Mouse (Mus musculus): ENCODE measurements around the gene Erbb2.

DNA sequence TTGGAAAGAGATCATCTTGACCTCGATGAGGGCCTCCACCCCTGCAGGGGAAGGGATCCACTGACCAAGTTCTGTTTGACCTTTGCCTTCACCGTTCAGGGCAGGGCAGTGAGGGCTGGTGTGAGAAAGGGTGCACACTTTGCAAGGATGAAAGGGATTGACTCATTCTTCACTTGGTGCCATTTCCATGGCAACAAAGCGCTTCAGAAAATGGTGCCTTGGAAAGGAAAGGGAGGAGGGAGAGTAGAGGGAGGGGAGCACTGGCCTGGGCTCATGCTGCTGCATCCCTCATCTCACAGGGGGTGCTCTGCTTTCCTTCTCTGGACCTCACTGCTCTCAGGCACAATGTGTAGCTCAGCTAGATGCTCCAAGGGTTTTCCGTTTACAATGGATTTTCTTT is 60.4 kb downstream of the Erbb2 start:
- TF ChIP-seq GATA1 (IDR thresholded peaks at IDR 0.05; ENCODE audit: borderline replicate concordance, low read length) (no peak), FLI1 (IDR thresholded peaks at IDR 0.05; ENCODE audit: low read length) (no peak)
